Mouse (Mus musculus): ENCODE data around the gene Ak5. TPM values are rescaled to one million over a fixed set of nuclear protein-coding genes. Genes with fewer than 3 reads are reported as not detected.

Gene Ak5
- not detected in 2 replicates for polyA plus RNA-seq (2012; ENCODE audit: low replicate concordance)

GRCm38 (mm10) chr3:152668239-152668638 is at the start of gene Ak5:
Ak5 (minus strand) TSS chr3:152668360.

GRCm38 (mm10) chr3:152713991-152714902 is 46.1 kb upstream of the Ak5 start, which contains the start of gene Pigk:
Pigk (plus strand) TSS chr3:152714100.

Other genes with a start within 250 kb of the Ak5 start
- gene Pigk, start 45.7 kb upstream of the Ak5 start, polyA plus RNA-seq (2012; ENCODE audit: low replicate concordance): 5.7 and 11.3 TPM in 2 replicates

Measured in leukemia stem cell, adult 10-12 weeks (primary cell).